Mouse (Mus musculus): ENCODE results near the gene Elf4. TPM values are rescaled to one million over a fixed set of nuclear protein-coding genes. Genes with fewer than 3 reads are reported as not detected.
A peak's percentile ranks its signal among the peaks of the same experiment; 100 is the strongest.

Elf4 gene
- polyA plus RNA-seq, 1 experiment from 2014 or later, result 4.1 TPM

GRCm38 (mm10) chrX:48399994-48400393, 62.9 kb downstream of the Elf4 start:
- Histone ChIP-seq H3K27me3 (ENCODE audit: control insufficient read depth, insufficient read depth, low read length) (no peaks in the 10 kb centered on the region), H3K27ac (replicated peaks) (no peak overlapping the region), H3K36me3 (ENCODE audit: control insufficient read depth, insufficient read depth, low read length) (peaks cover 4% of the 10 kb centered on the region; the same call in 1 of the 2 replicates), H3K4me2 (replicated peaks; ENCODE audit: low read depth) (no peak overlapping the region), H3K4me1 (replicated peaks; ENCODE audit: control insufficient read depth, insufficient read depth) (no peaks in the 10 kb centered on the region), H3K9ac (ENCODE audit: low read length) (no peak overlapping the region), H3K9me3 (ENCODE audit: control insufficient read depth, low read length) (no peaks in the 10 kb centered on the region), H3K4me3 (ENCODE audit: low read depth, low read length) (no peak overlapping the region)
- DNase-seq (ENCODE audit: low spot score) (no peak), ATAC-seq (ENCODE audit: low FRiP score, low TSS enrichment) (no peak)
- TF ChIP-seq EP300 (optimal IDR thresholded peaks at IDR 0.05) (no peak), CTCF (IDR thresholded peaks at IDR 0.05; ENCODE audit: low read depth) (no peak)
- WGBS, result 80% methylated on average over 4 of the region's 4 CpGs

GRCm38 (mm10) chrX:48389380-48389779, 73.6 kb downstream of the Elf4 start:
- Histone ChIP-seq H3K4me2 (replicated peaks; ENCODE audit: low read depth) (no peak overlapping the region), H3K4me1 (replicated peaks; ENCODE audit: control insufficient read depth, insufficient read depth) (no peaks in the 10 kb centered on the region), H3K9me3 (ENCODE audit: control insufficient read depth, low read length) (no peaks in the 10 kb centered on the region), H3K9ac (ENCODE audit: low read length) (no peak overlapping the region), H3K4me3 (ENCODE audit: low read depth, low read length) (no peak overlapping the region), H3K27me3 (ENCODE audit: control insufficient read depth, insufficient read depth, low read length) (no peaks in the 10 kb centered on the region), H3K36me3 (ENCODE audit: control insufficient read depth, insufficient read depth, low read length) (no peaks in the 10 kb centered on the region; the same call in 1 of the 2 replicates), H3K27ac (replicated peaks) (no peak overlapping the region)
- ATAC-seq (ENCODE audit: low FRiP score, low TSS enrichment) (no peak), DNase-seq (ENCODE audit: low spot score) (no peak)
- 87% methylated on average over 6 of the region's 6 CpGs for WGBS
- TF ChIP-seq CTCF (IDR thresholded peaks at IDR 0.05; ENCODE audit: low read depth) (no peak), EP300 (optimal IDR thresholded peaks at IDR 0.05) (no peak)

GRCm38 (mm10) chrX:48385927-48386326, 77.0 kb downstream of the Elf4 start:
- DNase-seq (ENCODE audit: low spot score) (no peak), ATAC-seq (ENCODE audit: low FRiP score, low TSS enrichment) (no peak)
- no peaks in the 10 kb centered on the region for H3K9me3 ChIP-seq (ENCODE audit: control insufficient read depth, low read length)
- no peaks in the 10 kb centered on the region for H3K27me3 ChIP-seq (ENCODE audit: control insufficient read depth, insufficient read depth, low read length)
- H3K27ac ChIP-seq (replicated peaks), result no peak overlapping the region
- no peak overlapping the region for H3K9ac ChIP-seq (ENCODE audit: low read length)
- H3K4me3 ChIP-seq (ENCODE audit: low read depth, low read length), result no peak overlapping the region
- H3K4me2 ChIP-seq (replicated peaks; ENCODE audit: low read depth), result no peak overlapping the region
- TF ChIP-seq EP300 (optimal IDR thresholded peaks at IDR 0.05) (no peak), CTCF (IDR thresholded peaks at IDR 0.05; ENCODE audit: low read depth) (no peak)
- 62% methylated on average over 4 of the region's 4 CpGs for WGBS
- H3K36me3 ChIP-seq (ENCODE audit: control insufficient read depth, insufficient read depth, low read length), result no peaks in the 10 kb centered on the region; the same call in 1 of the 2 replicates
- H3K4me1 ChIP-seq (replicated peaks; ENCODE audit: control insufficient read depth, insufficient read depth), result no peaks in the 10 kb centered on the region

- peak; percentile 75 for TF ChIP-seq CTCF (IDR thresholded peaks at IDR 0.05; ENCODE audit: low read depth)
- no peak for TF ChIP-seq EP300 (optimal IDR thresholded peaks at IDR 0.05)
- Histone ChIP-seq H3K9me3 (ENCODE audit: control insufficient read depth, low read length) (no peaks in the 10 kb centered on the region), H3K4me1 (replicated peaks; ENCODE audit: control insufficient read depth, insufficient read depth) (no peaks in the 10 kb centered on the region), H3K4me3 (ENCODE audit: low read depth, low read length) (no peak overlapping the region), H3K27me3 (ENCODE audit: control insufficient read depth, insufficient read depth, low read length) (no peaks in the 10 kb centered on the region), H3K36me3 (ENCODE audit: control insufficient read depth, insufficient read depth, low read length) (no peaks in the 10 kb centered on the region; the same call in 1 of the 2 replicates), H3K4me2 (replicated peaks; ENCODE audit: low read depth) (no peak overlapping the region), H3K27ac (replicated peaks) (no peak overlapping the region), H3K9ac (ENCODE audit: low read length) (no peak overlapping the region)
- WGBS, result 47% methylated on average over 7 of the region's 7 CpGs
- DNase-seq (ENCODE audit: low spot score), result peak; percentile 48
- no peak for ATAC-seq (ENCODE audit: low FRiP score, low TSS enrichment)
These were observed 79.3 kb downstream of the Elf4 start for GRCm38 (mm10) chrX:48383643-48384042.

DNA sequence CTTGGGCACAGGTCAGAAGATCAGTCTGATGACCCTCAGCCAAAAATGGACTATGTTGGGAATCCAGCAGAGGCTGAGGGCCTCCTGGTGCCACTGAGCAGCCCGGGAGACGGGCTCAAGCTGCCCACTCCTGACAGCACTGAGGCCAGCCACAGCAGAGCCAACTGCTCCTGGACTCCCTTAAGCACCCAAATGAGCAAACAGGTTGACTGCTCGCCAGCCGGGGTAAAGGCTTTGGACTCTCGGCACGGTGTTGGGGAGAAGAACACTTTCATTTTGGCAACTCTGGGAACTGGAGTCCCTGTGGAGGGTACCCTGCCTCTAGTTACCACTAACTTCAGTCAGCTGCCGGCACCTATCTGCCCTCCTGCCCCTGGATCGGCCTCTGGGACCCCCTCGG, 95.1 kb downstream of the Elf4 start:
- ATAC-seq (ENCODE audit: low FRiP score, low TSS enrichment), result no peak
- Histone ChIP-seq H3K9me3 (ENCODE audit: control insufficient read depth, low read length) (no peaks in the 10 kb centered on the region), H3K27me3 (ENCODE audit: control insufficient read depth, insufficient read depth, low read length) (no peaks in the 10 kb centered on the region), H3K27ac (replicated peaks) (no peak overlapping the region), H3K4me3 (ENCODE audit: low read depth, low read length) (no peak overlapping the region), H3K4me1 (replicated peaks; ENCODE audit: control insufficient read depth, insufficient read depth) (no peaks in the 10 kb centered on the region), H3K36me3 (ENCODE audit: control insufficient read depth, insufficient read depth, low read length) (no peaks in the 10 kb centered on the region), H3K4me2 (replicated peaks; ENCODE audit: low read depth) (no peak overlapping the region), H3K9ac (ENCODE audit: low read length) (no peak overlapping the region)
- no peak for DNase-seq (ENCODE audit: low spot score)
- 90% methylated on average over 9 of the region's 9 CpGs for WGBS
- no peak for TF ChIP-seq CTCF (IDR thresholded peaks at IDR 0.05; ENCODE audit: low read depth)
- no peak for TF ChIP-seq EP300 (optimal IDR thresholded peaks at IDR 0.05)

DNA sequence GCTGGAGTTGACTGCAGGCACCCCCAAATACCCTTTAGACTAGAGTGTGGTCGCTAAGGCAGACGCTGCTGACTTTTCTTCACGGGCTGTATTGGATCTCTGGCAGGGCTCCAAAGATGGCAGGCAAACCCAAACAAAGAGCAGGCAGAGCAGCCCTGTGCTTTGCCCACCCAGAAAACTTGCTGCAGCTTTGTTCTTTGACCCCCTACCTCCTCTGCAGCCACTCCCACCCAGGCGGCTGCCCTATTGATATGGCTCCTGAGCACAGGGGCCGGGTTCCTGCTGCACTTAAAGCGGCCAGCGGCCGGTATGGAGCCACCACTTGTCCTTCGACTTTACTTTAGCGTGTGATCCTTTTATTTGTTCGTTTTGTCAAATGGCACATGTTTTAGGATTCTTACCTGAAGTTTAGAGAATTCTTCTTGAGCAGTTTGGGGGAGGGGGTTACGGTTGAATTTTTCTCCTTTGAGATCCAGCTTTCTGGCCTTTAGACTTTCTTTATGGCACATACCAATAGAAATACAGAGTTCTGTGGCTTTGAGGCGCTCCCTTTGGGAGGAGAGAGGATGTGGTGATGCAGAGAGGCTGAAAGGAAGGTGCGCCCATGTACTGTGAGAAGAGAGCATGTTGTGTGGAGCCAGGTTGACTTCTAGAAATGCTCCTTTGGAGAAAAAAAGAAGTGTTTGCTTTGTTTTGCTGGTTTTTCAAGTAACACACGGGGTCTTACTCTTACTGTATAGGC, 96.9 kb downstream of the Elf4 start:
- H3K27ac ChIP-seq (replicated peaks), result no peak overlapping the region
- H3K9ac ChIP-seq (ENCODE audit: low read length), result no peak overlapping the region
- H3K4me2 ChIP-seq (replicated peaks; ENCODE audit: low read depth), result no peak overlapping the region
- no peak overlapping the region for H3K4me3 ChIP-seq (ENCODE audit: low read depth, low read length)
- ATAC-seq (ENCODE audit: low FRiP score, low TSS enrichment) (no peak), DNase-seq (ENCODE audit: low spot score) (peak; percentile 16)
- 47% methylated on average over 15 of the region's 15 CpGs for WGBS
- no peaks in the 10 kb centered on the region for H3K36me3 ChIP-seq (ENCODE audit: control insufficient read depth, insufficient read depth, low read length)
- no peaks in the 10 kb centered on the region for H3K27me3 ChIP-seq (ENCODE audit: control insufficient read depth, insufficient read depth, low read length)
- no peaks in the 10 kb centered on the region for H3K4me1 ChIP-seq (replicated peaks; ENCODE audit: control insufficient read depth, insufficient read depth)
- TF ChIP-seq EP300 (optimal IDR thresholded peaks at IDR 0.05) (no peak), CTCF (IDR thresholded peaks at IDR 0.05; ENCODE audit: low read depth) (no peak)
- H3K9me3 ChIP-seq (ENCODE audit: control insufficient read depth, low read length), result no peaks in the 10 kb centered on the region

Other genes starting within 250 kb of the Elf4 start
- gene Utp14a, start 206.3 kb downstream of the Elf4 start, polyA plus RNA-seq (2015; fragmentation: Nextera tagmentation; extraction: Ambion mirVana), result 10.8 and 12.6 TPM in 2 replicates
- gene Bcorl1, start 121.8 kb downstream of the Elf4 start, polyA plus RNA-seq (2015; fragmentation: Nextera tagmentation; extraction: Ambion mirVana), result 2.1 and 2.2 TPM in 2 replicates
- gene Aifm1, start 50.4 kb upstream of the Elf4 start, polyA plus RNA-seq (2015; fragmentation: Nextera tagmentation; extraction: Ambion mirVana), result 45.9 TPM in 2 replicates
- 2.4 and 2.5 TPM in 2 replicates for gene Rab33a, start 56.2 kb upstream of the Elf4 start, polyA plus RNA-seq (2015; fragmentation: Nextera tagmentation; extraction: Ambion mirVana)
- 3.8 and 3.9 TPM in 2 replicates for gene Zfp280c, start 131.4 kb upstream of the Elf4 start, polyA plus RNA-seq (2015; fragmentation: Nextera tagmentation; extraction: Ambion mirVana)
- gene Slc25a14, start 160.3 kb upstream of the Elf4 start, polyA plus RNA-seq (2015; fragmentation: Nextera tagmentation; extraction: Ambion mirVana), result 7.0 and 8.1 TPM in 2 replicates
- gene Gpr119, start 211.3 kb upstream of the Elf4 start, polyA plus RNA-seq (2015; fragmentation: Nextera tagmentation; extraction: Ambion mirVana), result not detected in 2 replicates
- gene Rbmx2, start 231.9 kb upstream of the Elf4 start, polyA plus RNA-seq (2015; fragmentation: Nextera tagmentation; extraction: Ambion mirVana), result 11.0 and 12.5 TPM in 2 replicates

All from stomach, postnatal 0 days (tissue).